Mouse (Mus musculus) T-helper 17 cell (primary cell): ENCODE results near the gene Ugt1a9.

Experiments used
- in situ Hi-C, 2 experiments: fragments of 300-600 bp; cut with MboI, MseI; formaldehyde crosslinking; loops; 1 replicate in 1 of 2; 2 replicates in 1 of 2; pipeline ENCODE4 v1.15.1; 2025; ENCODE audit warnings: high pct_unique_total_duplicates in 2 of 2

Gene Ugt1a9

DNA sequence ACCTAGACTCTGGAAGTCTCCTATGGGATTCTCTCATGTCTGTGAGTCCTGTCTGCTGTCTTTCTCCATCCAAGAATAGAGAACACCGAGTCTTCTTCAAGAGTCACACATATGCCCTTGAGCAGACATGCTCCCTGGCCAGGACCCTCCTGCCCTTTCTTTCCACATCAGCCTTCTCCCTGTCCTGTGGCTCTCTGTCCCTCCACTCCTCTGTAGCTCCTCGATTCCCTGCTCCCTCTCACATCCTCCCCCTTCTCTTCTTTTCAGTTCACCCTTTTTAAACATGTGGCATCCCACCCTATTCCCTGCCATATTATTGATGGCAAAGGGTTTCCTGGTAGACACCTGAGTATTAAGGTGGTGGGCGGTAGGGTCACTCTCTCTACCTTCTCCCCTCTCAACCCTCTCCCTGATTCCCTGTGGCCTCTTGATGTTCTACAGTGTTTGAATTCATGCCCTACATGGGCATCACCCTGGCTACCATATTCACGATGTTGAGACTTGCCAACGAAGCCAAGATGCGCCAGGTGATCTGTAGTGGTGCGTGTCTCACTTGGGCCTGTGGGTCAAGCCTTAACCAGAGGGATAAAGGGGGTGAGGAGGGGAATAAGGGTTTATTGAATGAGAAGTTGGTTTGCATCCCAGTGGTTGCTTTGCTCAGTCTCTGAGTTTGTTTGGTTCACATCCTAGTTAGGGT lies 161.4 kb downstream of the Ugt1a9 start:
- in situ Hi-C loops = no loop called here

DNA sequence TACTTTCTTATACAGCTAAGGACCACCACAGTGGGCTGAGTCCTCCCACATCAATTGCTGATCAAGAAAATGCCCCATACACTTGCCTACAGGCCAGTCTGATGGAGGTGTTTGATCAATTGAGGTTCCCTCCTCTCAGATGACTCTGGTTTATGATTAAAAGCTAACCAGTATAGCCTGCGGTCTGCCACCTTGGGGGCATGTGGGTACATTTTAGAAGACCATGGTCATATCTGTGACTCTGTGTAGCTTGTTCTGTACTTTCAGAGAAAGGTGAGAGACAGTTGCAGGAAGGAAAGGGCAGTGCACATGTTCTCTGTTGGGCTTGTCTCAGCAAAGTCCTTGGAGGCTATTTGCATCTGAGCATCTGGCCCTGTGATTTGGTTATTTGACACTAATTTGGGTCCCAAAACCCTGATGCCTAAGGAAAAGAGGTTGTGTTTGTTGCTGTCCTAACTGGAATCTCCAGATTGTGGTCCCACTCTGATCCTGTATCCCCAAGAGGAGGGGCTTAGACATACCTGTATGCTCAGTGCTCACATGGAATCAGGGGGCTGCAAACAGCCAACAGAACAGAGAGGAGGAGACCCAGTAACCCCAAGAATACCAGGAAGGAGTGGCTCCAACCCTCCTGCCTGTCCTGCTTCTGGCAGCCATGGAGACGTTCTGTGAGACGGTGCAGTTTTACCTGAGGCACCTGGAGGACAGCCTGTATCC lies 162.2 kb downstream of the Ugt1a9 start:
- in situ Hi-C loops = no loop called here

DNA sequence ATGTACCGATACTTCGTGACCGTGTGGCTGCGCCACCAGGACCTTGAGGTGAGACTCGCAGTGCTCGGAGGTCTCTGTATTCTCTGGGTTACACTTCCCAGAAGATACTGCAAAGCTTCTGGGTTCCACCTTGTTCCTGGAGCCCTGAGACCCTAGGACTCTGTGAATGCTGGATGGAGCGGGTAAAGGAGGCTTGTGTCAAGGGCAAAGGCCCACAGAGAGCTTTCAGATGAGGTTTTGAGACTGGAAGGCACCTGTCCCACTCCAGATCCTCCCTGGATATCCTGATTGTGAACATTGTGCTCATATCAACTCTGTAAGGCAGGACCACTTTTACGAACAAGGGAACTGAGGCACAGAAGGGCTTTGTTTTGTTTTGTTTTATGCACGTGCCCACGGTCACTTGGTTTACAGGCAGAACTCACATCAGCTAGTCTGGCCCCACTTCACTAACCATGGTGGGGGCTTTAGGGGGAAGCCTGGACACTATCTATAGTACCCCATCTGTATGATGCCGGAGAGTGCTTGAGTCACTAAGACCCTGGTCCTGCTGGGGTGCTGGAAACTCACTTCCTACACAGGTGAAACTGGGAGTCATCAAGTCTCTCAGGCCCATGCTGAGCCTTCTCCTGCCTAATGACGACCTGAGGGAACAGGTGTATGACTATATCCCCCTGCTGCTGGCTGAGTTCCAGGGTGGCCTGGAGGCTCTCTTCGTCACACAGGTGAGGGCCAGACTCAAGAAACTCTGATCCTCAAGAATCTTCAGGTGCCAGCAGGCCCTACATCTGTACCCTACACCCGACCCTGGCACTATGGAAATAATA lies 163.0 kb downstream of the Ugt1a9 start:
- in situ Hi-C loops = no loop called here

DNA sequence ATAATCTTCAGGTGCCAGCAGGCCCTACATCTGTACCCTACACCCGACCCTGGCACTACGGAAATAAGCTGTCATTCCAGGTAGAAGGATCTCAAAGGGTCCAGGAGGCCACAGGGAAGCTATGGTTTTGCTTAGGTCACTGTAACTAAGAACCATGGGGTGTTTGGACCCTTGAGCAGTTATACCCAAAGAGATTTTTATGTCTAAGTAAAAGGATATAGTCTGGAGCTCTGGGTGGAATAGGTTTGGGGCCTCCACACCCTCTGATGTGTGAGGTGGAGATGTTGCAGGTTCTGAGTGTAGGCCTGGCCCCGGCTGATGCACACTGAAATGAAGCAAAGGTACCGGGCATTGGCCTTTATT lies 163.6 kb downstream of the Ugt1a9 start:
- in situ Hi-C loops = no loop called here

DNA sequence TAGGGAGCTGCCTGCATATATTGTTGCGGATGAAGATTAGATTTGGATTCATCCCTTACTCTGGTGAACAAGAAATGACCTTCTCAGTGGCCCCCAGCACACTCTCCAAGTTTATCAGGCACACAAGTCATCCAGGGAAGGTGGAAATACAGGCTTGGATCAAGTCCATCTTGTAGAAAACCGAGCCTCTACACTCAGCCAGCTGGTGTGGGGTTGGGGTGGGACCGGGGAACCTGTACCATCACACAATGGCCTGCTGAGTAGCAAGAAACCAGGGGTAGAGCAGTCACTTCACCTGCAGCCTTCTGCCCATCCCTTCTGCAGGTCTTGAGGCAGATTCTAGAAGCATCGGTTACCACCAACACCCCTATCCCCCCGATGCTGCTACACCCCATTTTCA lies 164.0 kb downstream of the Ugt1a9 start:
- in situ Hi-C loops = no loop called here

DNA sequence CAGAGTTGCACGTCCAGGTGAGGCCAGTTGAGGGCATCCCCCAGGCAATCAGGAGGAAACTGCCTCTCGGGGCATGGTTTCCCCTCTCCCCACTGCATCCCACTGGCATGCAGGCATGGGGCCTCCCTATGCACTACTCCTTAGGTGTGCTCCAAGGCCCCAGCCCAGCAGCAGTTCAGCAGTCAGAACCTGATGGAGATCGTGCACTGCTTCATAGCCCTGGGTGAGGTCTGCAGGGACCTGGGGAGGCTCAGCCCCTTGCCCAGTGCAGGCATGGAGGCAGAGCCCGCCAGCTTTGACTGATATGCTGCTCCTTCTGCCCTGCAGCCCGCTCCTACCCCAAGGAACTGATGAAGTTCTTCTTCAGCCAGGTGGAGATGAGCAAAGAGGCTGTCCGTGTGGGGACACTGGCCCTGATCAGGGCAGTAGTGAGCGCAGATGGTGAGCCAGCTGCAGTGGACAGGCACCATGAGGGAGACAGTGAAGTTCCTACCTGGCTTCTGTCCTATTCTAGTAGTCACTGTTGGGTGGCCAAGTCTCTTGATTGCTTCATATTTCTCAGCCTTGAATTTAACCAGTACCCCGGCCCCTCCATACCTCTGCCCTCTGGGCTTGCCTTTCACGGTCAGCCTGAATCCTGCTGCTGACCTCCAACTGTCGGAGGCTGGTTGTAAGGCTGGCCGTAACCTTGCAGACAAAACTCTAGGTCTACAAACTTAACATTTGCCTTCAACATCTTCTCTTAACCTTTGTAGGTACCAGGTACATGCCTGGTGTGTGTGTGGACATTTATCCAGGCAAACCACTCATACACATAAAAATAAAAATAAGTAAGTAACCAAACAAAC lies 164.7 kb downstream of the Ugt1a9 start:
- in situ Hi-C loops = no loop called here

DNA sequence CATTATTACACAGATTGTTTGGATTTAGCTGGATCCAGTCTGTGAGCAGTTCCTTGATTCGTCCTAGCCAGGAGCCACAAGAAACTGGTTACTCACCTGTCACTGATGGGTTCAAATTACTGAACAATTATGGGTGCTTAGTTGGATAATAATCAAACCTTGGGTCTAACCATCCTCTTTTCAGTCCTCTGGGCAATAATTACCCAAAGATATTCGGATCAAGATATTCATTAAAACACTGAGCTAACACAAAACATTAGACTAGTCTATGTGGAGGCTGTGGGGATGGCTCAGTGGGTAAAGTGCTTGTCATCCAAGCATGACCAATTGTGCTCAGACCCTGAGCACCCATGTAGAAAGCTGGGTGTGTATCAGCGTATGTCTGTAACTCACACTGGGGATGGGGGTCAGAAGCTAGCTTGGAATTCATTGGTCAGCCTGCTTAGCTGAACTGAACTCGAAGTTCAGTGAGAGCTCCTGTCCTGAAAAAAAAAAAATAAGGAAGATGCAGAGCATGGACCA lies 165.4 kb downstream of the Ugt1a9 start:
- in situ Hi-C loops = no loop called here

DNA sequence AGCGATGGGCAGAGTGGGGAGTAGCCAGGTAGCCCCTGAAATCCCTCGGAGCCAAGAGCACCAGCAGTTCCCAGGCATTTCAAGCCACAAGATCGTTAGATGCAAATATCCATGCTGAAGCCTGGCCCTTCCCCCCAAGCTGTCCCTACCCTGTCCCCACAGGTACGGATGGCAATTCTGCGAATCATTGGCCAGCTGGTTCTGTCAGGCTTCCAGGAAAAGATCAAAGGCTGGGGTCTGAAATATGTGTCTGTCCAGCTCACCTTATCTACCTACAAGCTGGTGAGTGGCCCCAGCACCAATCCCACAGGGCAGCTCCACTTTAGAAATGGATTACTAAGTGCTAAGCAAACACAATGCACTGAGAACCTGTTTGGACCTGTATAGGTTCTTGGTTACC lies 166.7 kb downstream of the Ugt1a9 start:
- in situ Hi-C loops = no loop called here

DNA sequence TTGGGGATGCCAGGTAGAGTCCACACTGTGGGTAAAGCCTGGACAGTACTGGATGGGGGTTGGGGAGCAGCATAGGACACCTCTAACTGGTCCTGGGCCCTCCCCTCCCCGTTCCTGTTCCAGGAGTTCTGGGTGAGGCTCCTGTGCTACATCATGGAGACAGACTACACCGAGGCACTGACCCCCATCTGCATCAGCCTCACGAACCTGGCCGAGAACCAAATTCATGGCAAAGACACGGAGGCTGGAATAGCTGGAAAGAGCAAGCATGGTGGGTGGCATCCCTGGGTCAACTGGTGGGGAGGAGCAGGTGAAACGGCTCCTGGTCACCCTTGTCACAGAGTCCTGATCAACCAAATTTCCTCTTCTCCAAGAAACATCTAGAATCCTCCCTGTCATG lies 168.2 kb downstream of the Ugt1a9 start:
- in situ Hi-C loops = no loop called here

DNA sequence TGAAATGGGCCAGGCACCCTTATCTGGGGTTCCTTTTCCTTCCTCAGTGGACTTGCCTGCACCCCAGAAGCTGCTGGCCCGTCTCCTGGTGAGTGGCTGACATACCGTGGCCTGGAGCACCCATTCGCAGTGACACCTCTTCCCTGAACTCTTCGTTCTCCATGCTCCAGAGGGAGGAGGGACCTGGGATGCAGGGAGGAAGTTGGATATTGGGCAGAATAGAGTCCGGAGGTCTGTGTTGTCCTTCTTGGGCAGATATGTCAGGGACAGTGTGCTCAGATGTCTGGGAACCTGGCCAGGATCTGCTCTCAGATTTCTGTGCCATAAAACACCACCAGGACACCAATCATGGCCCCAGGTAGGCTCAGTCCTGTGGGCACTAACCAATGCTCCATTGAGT lies 169.5 kb downstream of the Ugt1a9 start:
- in situ Hi-C loops = no loop called here

DNA sequence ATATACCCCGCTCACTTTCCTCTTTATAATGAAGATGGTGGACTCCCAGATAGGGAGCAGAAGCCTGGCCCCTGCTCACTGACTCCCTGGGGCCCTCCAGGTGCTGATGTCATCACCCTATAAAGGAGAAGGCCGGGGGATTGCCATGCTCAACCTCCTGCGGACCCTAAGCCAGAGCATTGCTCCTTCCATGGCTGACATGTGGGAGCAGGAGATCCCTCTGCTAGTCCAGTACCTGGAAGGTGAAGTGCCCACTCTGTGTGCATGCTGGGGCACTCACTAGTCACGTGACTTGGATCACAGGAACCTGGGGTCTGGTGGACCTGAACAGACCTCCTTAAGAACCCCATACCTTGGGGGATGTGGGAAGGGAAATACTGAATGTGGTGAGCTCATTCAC lies 170.0 kb downstream of the Ugt1a9 start:
- in situ Hi-C loops = no loop called here

DNA sequence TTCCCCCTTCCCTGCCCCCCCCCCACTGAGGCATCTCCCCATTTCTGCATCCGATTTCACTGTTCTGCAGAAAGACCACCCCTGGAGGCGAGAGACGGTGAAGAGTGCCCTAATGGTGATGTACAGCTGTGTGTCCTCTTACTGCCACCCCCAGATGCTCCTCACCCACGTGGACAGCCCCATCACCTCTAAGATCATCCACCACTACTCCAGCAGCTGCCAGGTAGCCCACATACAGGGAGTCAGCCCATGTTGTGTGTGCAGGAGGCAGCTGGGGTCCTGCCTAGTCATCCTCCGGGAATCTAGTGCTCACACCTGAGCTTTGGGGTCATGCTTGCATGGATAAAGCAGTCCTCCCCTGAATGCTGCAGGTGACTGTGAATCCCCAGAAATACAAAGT lies 173.3 kb downstream of the Ugt1a9 start:
- in situ Hi-C loops = no loop called here

DNA sequence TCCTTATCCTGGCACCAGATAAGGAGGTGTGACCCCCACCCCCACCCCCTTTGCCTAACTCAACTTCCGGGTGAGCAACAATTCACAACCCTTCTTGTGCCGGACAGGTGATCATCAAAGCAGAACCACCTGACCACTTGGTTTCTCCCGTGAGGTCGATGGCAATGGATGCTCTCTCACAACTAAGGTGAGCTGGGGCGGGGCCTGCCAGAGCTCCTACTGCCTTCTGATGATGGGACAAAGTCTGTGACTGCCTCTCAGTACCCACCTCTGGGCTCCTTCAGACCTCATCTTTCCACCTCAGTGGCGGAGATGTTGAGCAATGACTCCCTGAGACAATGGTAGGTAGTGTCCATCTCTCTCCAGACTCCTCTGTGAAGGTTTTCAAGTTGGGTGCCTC lies 175.3 kb downstream of the Ugt1a9 start:
- in situ Hi-C loops = no loop called here

DNA sequence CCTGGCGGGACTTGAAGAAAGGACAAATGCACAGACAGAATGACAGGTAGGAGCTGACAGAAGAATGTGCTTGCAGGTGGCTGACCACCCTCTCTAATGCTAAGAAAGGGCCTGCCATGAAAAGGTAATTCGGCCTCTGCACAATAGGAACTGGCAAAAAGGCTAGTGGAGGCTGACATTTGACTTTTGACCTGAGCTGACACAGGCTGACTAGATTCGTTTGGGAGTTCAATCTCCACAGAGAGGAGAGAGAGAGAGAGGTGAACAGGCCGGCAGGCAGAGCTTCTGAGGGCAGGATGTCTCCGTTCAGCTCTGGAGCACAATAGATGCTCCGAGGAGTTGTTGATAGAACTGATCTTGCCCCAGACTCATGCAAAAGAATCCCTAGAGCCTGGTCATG lies 175.8 kb downstream of the Ugt1a9 start:
- in situ Hi-C loops = no loop called here

DNA sequence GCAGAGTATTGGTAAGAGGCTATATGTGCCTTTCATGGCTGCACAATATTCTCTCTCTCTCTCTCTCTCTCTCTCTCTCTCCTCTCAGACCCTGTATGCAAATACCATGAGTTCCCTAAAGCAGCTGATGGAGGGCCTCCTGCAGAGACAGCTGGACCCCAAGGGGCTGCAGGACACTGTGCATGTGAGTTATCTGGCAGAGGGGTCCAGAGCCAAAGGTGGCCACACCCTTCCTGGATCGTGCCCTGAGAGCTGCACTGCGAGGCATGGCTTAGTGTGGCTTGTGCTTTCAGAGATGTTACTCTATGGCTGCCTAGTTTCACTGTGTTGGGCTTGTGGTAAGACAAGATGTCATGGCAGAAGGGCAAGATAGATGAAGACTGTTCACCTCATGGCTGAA lies 177.1 kb downstream of the Ugt1a9 start:
- in situ Hi-C loops = no loop called here

DNA sequence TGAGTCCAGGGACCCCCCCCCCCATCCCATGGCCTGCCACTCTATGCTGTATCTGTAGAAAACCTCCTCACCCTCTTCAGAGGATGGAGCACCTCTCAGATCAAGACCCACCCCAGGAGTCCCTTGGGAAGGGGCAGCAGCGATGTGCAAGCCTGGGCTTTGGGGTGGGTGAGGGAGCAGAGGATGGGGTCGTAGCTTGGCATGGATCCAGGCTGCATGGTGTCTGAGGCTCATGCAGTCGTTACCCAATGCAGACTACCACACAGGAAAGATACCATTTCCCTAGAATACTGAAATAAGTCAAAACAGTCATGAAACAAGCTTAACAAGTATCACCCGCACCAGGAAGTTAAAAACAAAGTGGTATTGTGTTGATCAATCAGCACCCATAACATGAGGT lies 178.1 kb downstream of the Ugt1a9 start:
- in situ Hi-C loops = no loop called here

DNA sequence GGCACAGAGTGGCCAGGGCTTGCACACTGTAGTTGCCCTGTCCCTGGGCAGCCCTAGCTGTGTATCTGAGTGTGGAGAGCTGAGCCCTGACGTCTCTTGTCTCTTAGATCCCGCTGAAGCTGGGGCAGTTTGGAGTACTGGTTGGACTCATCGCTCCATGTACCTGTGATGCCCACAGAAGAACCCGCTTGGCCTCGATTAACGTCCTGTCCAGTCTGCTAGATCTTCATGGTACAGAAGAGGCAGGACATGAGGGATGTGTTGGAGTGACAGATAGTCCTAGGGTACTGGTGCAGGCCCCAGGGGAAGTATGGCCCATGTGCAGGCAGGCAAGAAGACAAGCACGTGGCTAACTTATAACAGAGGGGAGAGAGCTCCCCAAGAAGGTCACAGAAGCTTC lies 179.0 kb downstream of the Ugt1a9 start:
- in situ Hi-C loops = no loop called here

DNA sequence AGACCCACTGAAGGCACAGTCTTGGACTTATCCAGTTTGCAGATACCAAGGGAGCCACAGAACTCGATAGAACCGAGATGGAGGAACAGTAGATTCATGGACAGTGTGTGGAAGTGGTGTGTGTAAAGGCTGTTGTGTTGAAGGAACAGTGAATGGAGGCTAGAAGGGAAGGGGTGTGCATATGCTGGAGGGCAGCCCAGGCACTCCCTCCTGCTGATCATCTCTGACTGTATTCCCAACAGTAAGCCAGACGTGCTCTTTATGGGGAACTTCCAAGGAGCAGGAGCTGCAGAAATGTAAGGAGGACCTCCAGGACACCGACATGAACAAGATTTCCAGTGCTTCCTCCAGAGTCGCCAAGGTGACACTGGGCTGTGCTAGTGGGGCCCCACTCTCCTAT lies 179.4 kb downstream of the Ugt1a9 start:
- in situ Hi-C loops = no loop called here

DNA sequence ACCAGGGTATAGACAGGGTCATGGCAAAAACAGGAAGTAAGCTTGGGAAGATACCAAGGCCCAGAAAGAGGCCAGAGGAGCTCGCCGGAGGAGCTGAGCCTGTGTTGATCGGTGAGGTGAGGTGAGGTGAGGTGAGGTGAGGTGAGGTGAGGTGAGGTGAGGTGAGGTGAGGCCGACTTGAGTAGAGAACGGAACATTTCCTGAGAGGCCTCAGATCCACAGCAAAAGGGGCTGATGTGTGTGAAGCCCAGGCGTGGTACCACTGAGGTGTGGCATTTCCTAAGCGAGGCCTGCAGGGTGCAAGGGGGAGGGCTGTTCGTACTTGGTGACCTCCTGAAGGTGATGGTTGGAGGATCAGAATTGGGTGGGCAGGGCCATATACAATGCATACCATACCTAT lies 182.5 kb downstream of the Ugt1a9 start:
- in situ Hi-C loops = no loop called here

DNA sequence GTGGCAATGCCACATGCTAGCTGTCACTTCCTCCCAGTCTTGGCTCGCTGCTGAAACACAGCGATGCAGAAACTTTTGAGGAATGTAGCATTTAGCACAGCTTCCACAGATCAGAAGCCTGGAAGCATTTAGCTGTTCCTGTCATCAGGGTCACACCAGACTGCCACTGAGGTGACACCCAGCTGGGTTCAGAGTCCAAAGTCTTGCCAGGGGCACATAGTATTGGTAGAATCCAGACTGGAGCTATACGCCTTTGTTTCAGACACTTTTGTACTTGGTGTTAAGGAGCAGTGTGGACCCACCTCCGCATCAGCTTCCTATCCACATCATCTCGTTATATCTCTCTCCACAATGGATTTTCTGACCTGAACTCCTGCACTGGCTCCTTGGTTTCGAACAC lies 182.9 kb downstream of the Ugt1a9 start:
- in situ Hi-C loops = no loop called here

DNA sequence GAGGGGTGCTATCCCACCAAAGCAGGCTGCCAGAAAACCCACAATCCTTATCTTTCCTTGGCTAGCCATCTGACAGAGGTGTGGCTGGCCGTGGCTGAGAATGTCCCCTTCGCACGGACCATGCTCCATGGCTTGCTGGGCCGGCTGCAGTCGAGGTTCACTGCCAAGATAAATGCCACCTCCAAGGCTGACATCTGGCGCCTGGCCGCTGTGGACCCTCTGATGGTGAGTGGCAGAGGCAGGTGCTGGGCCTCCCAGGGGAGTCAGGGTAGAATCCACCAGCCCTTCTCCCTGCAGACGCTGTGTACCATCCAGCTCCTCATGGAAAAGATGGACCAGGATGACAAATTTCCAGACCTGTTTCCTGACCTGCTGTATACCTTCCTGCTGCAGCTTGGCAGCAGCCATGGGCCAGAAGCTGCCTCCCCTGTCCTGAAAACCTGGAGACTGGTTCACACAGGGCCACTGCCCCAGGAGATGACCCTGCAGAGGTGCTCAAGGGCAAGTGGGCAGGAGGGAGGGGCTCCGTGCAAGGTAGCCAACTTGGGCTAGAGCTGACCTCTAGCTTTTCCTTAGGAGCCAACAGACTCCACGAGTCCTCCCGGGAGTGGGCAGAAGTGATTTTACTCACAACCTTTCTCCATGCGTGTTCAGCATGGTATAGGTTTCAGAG lies 184.3 kb downstream of the Ugt1a9 start:
- in situ Hi-C loops = no loop called here
